Mouse (Mus musculus) cerebellum, adult 2 months (tissue): ENCODE measurements around the gene Atp1b1. TPM values are rescaled to one million over a fixed set of nuclear protein-coding genes. Genes with fewer than 3 reads are reported as not detected.
A peak's percentile ranks its signal among the peaks of the same experiment; 100 is the strongest.

Experiments
- DNase-seq, 2 experiments: peaks; one replicate each; pipeline ENCODE4 v3.0.0; 2021
- H3K27ac ChIP-seq: fragments of 200-500 bp; 2 replicates; pipeline ENCODE4 v1.5.1; 2012; ENCODE audit warnings: low read length, control low read depth, inconsistent platforms; ENCODE audit not compliant: insufficient read depth
- H3K27me3 ChIP-seq: fragments of 200-500 bp; 2 replicates; pipeline ENCODE4 v1.6.1; 2012; ENCODE audit warnings: inconsistent platforms, mild to moderate bottlenecking, low read length, moderate library complexity; ENCODE audit not compliant: control insufficient read depth, insufficient read depth
- H3K4me1 ChIP-seq: fragments of 200-500 bp; 2 replicates; pipeline ENCODE4 v1.6.1; 2011; ENCODE audit warnings: low read length; ENCODE audit not compliant: control insufficient read depth, insufficient read depth
- H3K4me3 ChIP-seq: fragments of 200-500 bp; replicated peaks from 2 replicates; pipeline ENCODE3; 2011; ENCODE audit warnings: mild to moderate bottlenecking, low read depth, low read length, control low read depth; ENCODE audit not compliant: insufficient read depth
- CTCF ChIP-seq: fragments of 200-500 bp; IDR thresholded peaks from 2 replicates; pipeline ENCODE4 v1.5.1; 2011; ENCODE audit warnings: low read depth, mild to moderate bottlenecking, control low read depth, low read length, moderate library complexity, borderline replicate concordance; ENCODE audit not compliant: insufficient read depth
- POLR2A ChIP-seq: fragments of 200-500 bp; IDR thresholded peaks from 2 replicates; pipeline ENCODE4 v1.6.1; 2011; ENCODE audit warnings: low read length, control low read depth, borderline replicate concordance; ENCODE audit not compliant: insufficient read depth
- WGBS: fragments of 180-500 bp; shearing (Covaris S2); methylation state at CpG from one replicate; pipeline ENCODE4 v1.1.7; 2018; 5-methylcytosine and 5-hydroxymethylcytosine counted together
- polyA plus RNA-seq: library from polyadenylated mRNA; depleted of rRNA; stranded (reverse); fragments of >200 nt; gene quantifications from 2 replicates; pipeline ENCODE4 v1.2.3, GENCODE M21; 2012

The Atp1b1 gene
- polyA plus RNA-seq, 1 experiment = 1,580 TPM

- peak; percentile 82 to 85 for DNase-seq
- 6% methylated on average over 14 of the region's 14 CpGs for WGBS
- Histone ChIP-seq H3K4me1 (peaks cover 14% of the 10 kb centered on the region), H3K4me3 (peak overlapping the region; percentile 72), H3K27me3 (no peaks in the 10 kb centered on the region), H3K27ac (peak overlapping the region; percentile 86)
- TF ChIP-seq CTCF = no peak
- TF ChIP-seq POLR2A = peak; percentile 47; the same call in 1 of the 2 replicates
Measured at GRCm38 (mm10) chr1:164454747-164455400, 3.3 kb downstream of the Atp1b1 start.

- WGBS = 76% methylated on average over 5 of the region's 5 CpGs
- DNase-seq = no peak
- Histone ChIP-seq H3K27me3 (no peaks in the 10 kb centered on the region), H3K27ac (no peak overlapping the region), H3K4me3 (no peak overlapping the region), H3K4me1 (peaks cover 20% of the 10 kb centered on the region)
- TF ChIP-seq POLR2A (no peak), CTCF (no peak)
Measured at GRCm38 (mm10) chr1:164453739-164454138, 4.4 kb downstream of the Atp1b1 start.

- Histone ChIP-seq H3K27me3 (no peaks in the 10 kb centered on the region), H3K4me3 (no peak overlapping the region), H3K4me1 (peaks cover 20% of the 10 kb centered on the region), H3K27ac (no peak overlapping the region)
- WGBS = 83% methylated on average over 8 of the region's 8 CpGs
- TF ChIP-seq POLR2A (no peak), CTCF (no peak)
- DNase-seq = no peak
Measured at GRCm38 (mm10) chr1:164453146-164453545, 5.0 kb downstream of the Atp1b1 start.

GRCm38 (mm10) chr1:164452580-164452979, 5.6 kb downstream of the Atp1b1 start:
- Histone ChIP-seq H3K4me3 (no peak overlapping the region), H3K27ac (no peak overlapping the region), H3K27me3 (no peaks in the 10 kb centered on the region), H3K4me1 (peaks cover 20% of the 10 kb centered on the region)
- no peak for TF ChIP-seq POLR2A
- no peak for TF ChIP-seq CTCF
- DNase-seq = no peak
- WGBS = 83% methylated on average over 6 of the region's 6 CpGs

GRCm38 (mm10) chr1:164451346-164451745, 6.8 kb downstream of the Atp1b1 start:
- no peak for TF ChIP-seq POLR2A
- TF ChIP-seq CTCF = no peak
- H3K4me3 ChIP-seq = no peak overlapping the region
- H3K27me3 ChIP-seq = no peaks in the 10 kb centered on the region
- 91% methylated on average over 5 of the region's 5 CpGs for WGBS
- H3K4me1 ChIP-seq = peaks cover 26% of the 10 kb centered on the region
- H3K27ac ChIP-seq = no peak overlapping the region
- no peak for DNase-seq

GRCm38 (mm10) chr1:164450644-164451043, 7.5 kb downstream of the Atp1b1 start:
- Histone ChIP-seq H3K27ac (no peak overlapping the region), H3K4me1 (peaks cover 32% of the 10 kb centered on the region), H3K4me3 (no peak overlapping the region), H3K27me3 (no peaks in the 10 kb centered on the region)
- WGBS = 82% methylated on average over 4 of the region's 4 CpGs
- no peak for TF ChIP-seq POLR2A
- TF ChIP-seq CTCF = no peak
- DNase-seq = no peak

- peaks cover 32% of the 10 kb centered on the region for H3K4me1 ChIP-seq
- 67% methylated on average over 4 of the region's 4 CpGs for WGBS
- TF ChIP-seq POLR2A = no peak
- no peak overlapping the region for H3K27ac ChIP-seq
- no peak for DNase-seq
- H3K27me3 ChIP-seq = no peaks in the 10 kb centered on the region
- H3K4me3 ChIP-seq = no peak overlapping the region
Measured at GRCm38 (mm10) chr1:164450231-164450630, 7.9 kb downstream of the Atp1b1 start.

- H3K27ac ChIP-seq = no peak overlapping the region
- TF ChIP-seq POLR2A (no peak), CTCF (no peak)
- DNase-seq = no peak
- 67% methylated on average over 8 of the region's 8 CpGs for WGBS
- no peak overlapping the region for H3K4me3 ChIP-seq
- peaks cover 32% of the 10 kb centered on the region for H3K4me1 ChIP-seq
- no peaks in the 10 kb centered on the region for H3K27me3 ChIP-seq
Measured at GRCm38 (mm10) chr1:164449626-164450025, 8.5 kb downstream of the Atp1b1 start.
